Mouse (Mus musculus): ENCODE results near the gene Taok1. TPM values are rescaled to one million over a fixed set of nuclear protein-coding genes. Genes with fewer than 3 reads are reported as not detected.

Taok1 gene
- polyA plus RNA-seq, 1 experiment from 2014 or later = 18.4 TPM

DNA sequence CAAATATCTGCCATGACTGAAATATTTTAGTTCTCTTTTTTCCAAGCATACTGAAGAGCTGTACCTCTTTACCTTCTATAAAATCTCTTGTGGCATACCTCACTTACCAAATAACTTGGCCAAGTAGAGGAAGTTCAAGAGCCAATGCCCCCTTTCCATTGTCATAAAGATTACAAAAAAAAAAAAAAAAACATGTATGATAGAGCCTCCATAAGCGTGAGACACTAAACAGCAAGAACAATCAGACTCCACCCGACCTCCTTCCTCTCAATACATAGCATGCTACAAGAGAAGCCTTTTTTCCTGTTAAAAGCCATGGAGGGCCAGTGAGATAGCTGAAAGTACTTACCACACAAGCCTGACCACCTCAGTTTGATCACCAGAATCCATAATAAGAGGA, 16.2 kb downstream of the Taok1 start:
- H3K27ac ChIP-seq (ENCODE audit: low read length) = no peak overlapping the region
- no peaks in the 10 kb centered on the region for H3K36me3 ChIP-seq (ENCODE audit: insufficient read depth, low read length)
- H3K9me3 ChIP-seq (ENCODE audit: low read length) = no peaks in the 10 kb centered on the region
- H3K4me3 ChIP-seq (ENCODE audit: low read depth, low read length) = no peak overlapping the region
- 57% methylated on average over 2 of the region's 2 CpGs for WGBS
- H3K4me1 ChIP-seq (ENCODE audit: insufficient read depth, low read depth, low read length) = no peaks in the 10 kb centered on the region
- no peak for ATAC-seq
- H3K27me3 ChIP-seq (replicated peaks; ENCODE audit: insufficient read depth, low read length) = no peaks in the 10 kb centered on the region
- no peak overlapping the region for H3K9ac ChIP-seq (replicated peaks; ENCODE audit: low read depth)
- H3K4me2 ChIP-seq (replicated peaks; ENCODE audit: low read depth, low read length) = no peak overlapping the region
- DNase-seq (ENCODE audit: low spot score) = no peak
- TF ChIP-seq CTCF (IDR thresholded peaks at IDR 0.05) (no peak), EP300 (IDR thresholded peaks at IDR 0.05) (no peak)

- no peaks in the 10 kb centered on the region for H3K4me1 ChIP-seq (ENCODE audit: insufficient read depth, low read depth, low read length)
- no peak for ATAC-seq
- no peaks in the 10 kb centered on the region for H3K9me3 ChIP-seq (ENCODE audit: low read length)
These were observed 16.8 kb downstream of the Taok1 start for GRCm38 (mm10) chr11:77590801-77591200.

DNA sequence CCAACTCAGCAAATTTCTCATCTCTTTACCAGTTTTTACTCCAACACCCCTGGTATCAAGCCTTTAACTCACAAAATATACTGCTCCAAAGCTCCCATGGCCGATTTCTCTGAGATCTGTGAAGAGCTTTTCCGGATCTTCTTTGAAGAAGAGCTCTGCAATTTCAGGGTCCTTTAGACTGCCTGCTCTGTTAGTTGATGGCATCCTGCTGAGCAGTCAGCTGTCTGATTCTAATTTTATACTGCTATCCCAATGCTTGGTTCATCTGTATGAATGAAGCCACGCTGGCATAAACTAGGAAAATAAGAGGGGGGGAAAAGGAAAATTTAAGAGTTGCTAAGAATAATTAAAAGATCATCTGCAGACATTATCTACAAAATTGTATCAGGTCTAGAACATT, 22.4 kb downstream of the Taok1 start:
- WGBS = 89% methylated on average over 3 of the region's 3 CpGs
- H3K36me3 ChIP-seq (ENCODE audit: insufficient read depth, low read length) = peaks cover 17% of the 10 kb centered on the region; the same call in 1 of the 2 replicates
- no peaks in the 10 kb centered on the region for H3K9me3 ChIP-seq (ENCODE audit: low read length)
- TF ChIP-seq EP300 (IDR thresholded peaks at IDR 0.05) (no peak), CTCF (IDR thresholded peaks at IDR 0.05) (no peak)
- no peak overlapping the region for H3K4me3 ChIP-seq (ENCODE audit: low read depth, low read length)
- H3K4me1 ChIP-seq (ENCODE audit: insufficient read depth, low read depth, low read length) = no peaks in the 10 kb centered on the region
- no peak for DNase-seq (ENCODE audit: low spot score)
- no peak for ATAC-seq
- H3K27ac ChIP-seq (ENCODE audit: low read length) = no peak overlapping the region
- H3K27me3 ChIP-seq (replicated peaks; ENCODE audit: insufficient read depth, low read length) = no peaks in the 10 kb centered on the region
- no peak overlapping the region for H3K9ac ChIP-seq (replicated peaks; ENCODE audit: low read depth)
- no peak overlapping the region for H3K4me2 ChIP-seq (replicated peaks; ENCODE audit: low read depth, low read length)

More at GRCm38 (mm10) chr11:77590801-77591200, 16.8 kb downstream of the Taok1 start:
- 95% methylated on average over 2 of the region's 2 CpGs for WGBS
- Histone ChIP-seq H3K27me3 (replicated peaks; ENCODE audit: insufficient read depth, low read length) (no peaks in the 10 kb centered on the region), H3K4me2 (replicated peaks; ENCODE audit: low read depth, low read length) (no peak overlapping the region), H3K27ac (ENCODE audit: low read length) (no peak overlapping the region), H3K4me3 (ENCODE audit: low read depth, low read length) (no peak overlapping the region), H3K36me3 (ENCODE audit: insufficient read depth, low read length) (no peaks in the 10 kb centered on the region), H3K9ac (replicated peaks; ENCODE audit: low read depth) (no peak overlapping the region)
- TF ChIP-seq CTCF (IDR thresholded peaks at IDR 0.05) (no peak), EP300 (IDR thresholded peaks at IDR 0.05) (no peak)
- DNase-seq (ENCODE audit: low spot score) = no peak

DNA sequence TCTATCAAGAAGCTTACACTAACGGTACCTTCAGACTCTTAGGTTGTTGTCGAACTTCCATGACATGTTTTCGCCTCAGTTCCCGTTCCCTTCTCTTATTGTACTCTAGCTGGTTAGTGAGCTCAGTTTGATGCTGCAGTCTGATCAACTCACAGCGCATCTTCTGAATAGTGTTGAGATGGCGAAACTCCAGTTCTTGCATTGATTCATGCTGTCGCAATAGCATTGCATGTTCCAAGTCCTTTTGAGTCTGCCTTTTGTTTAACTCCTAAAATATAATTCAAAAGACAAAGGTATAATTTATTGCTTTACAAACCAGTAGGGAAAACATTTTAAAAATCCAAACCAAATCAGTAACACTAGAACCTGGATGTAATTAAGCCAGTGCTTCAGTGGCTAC, 62.4 kb downstream of the Taok1 start:
- Histone ChIP-seq H3K4me3 (ENCODE audit: low read depth, low read length) (no peak overlapping the region), H3K27me3 (replicated peaks; ENCODE audit: insufficient read depth, low read length) (no peaks in the 10 kb centered on the region), H3K27ac (ENCODE audit: low read length) (no peak overlapping the region), H3K9ac (replicated peaks; ENCODE audit: low read depth) (no peak overlapping the region), H3K9me3 (ENCODE audit: low read length) (no peaks in the 10 kb centered on the region), H3K36me3 (ENCODE audit: insufficient read depth, low read length) (peaks cover 37% of the 10 kb centered on the region), H3K4me2 (replicated peaks; ENCODE audit: low read depth, low read length) (no peak overlapping the region), H3K4me1 (ENCODE audit: insufficient read depth, low read depth, low read length) (no peaks in the 10 kb centered on the region)
- 91% methylated on average over 7 of the region's 7 CpGs for WGBS
- TF ChIP-seq CTCF (IDR thresholded peaks at IDR 0.05) (no peak), EP300 (IDR thresholded peaks at IDR 0.05) (no peak)
- no peak for ATAC-seq
- DNase-seq (ENCODE audit: low spot score) = no peak

DNA sequence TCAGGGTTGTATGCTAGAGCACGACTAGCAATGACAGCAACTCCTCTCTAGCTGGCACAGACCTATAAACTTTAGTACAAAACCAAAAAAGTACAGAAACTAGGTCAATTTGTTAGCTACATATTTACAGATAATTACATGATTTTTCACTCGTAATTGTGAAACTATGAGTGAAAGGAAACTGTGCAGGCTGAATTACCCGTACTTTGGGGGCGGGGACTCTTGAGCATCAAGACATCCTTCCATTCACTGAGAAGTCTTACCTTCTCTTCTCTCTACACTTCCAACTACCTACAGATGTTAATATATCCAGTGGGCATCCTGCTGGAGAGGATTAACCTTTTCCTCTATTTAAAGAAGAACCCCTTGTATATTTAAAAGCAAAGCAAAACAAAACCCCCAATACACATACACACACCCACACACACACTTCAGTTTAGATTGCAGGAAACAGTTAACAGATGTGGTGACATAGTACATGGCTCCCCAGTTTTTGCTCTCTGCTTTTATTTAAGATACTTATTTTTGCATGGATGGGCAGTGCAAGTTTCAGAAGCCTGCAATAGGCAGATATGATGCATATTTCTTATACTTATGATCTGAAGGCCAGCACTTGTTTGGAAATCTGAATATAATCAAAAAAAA, 75.3 kb downstream of the Taok1 start:
- no peaks in the 10 kb centered on the region for H3K4me1 ChIP-seq (ENCODE audit: insufficient read depth, low read depth, low read length)
- ATAC-seq (no peak), DNase-seq (ENCODE audit: low spot score) (no peak)
- H3K27ac ChIP-seq (ENCODE audit: low read length) = no peak overlapping the region
- H3K9me3 ChIP-seq (ENCODE audit: low read length) = no peaks in the 10 kb centered on the region
- 79% methylated on average over 4 of the region's 4 CpGs for WGBS
- H3K4me2 ChIP-seq (replicated peaks; ENCODE audit: low read depth, low read length) = no peak overlapping the region
- H3K36me3 ChIP-seq (ENCODE audit: insufficient read depth, low read length) = no peaks in the 10 kb centered on the region; the same call in 1 of the 2 replicates
- no peaks in the 10 kb centered on the region for H3K27me3 ChIP-seq (replicated peaks; ENCODE audit: insufficient read depth, low read length)
- TF ChIP-seq CTCF (IDR thresholded peaks at IDR 0.05) (no peak), EP300 (IDR thresholded peaks at IDR 0.05) (no peak)
- H3K4me3 ChIP-seq (ENCODE audit: low read depth, low read length) = no peak overlapping the region
- no peak overlapping the region for H3K9ac ChIP-seq (replicated peaks; ENCODE audit: low read depth)

DNA sequence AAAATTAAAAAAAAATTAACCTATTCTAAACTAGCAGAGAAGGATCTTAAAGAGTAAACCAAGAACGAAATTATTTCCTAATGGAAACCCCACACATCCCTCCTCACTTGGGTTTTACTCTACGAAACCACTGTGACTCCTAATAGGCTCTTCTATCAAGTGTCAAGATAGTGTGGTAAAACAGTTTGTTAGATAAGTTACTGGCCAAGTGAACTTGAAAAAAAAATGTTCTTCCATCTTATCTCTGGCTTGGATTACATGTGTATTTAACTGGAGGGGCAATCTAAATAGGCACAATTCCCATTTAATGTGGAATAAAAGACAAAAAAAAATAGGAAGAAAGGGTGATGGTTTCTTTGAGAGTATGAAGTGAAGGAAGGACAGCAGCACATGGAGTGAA, 76.8 kb downstream of the Taok1 start:
- ATAC-seq (no peak), DNase-seq (ENCODE audit: low spot score) (no peak)
- no peaks in the 10 kb centered on the region for H3K27me3 ChIP-seq (replicated peaks; ENCODE audit: insufficient read depth, low read length)
- 66% methylated on average over 2 of the region's 2 CpGs for WGBS
- H3K27ac ChIP-seq (ENCODE audit: low read length) = no peak overlapping the region
- no peaks in the 10 kb centered on the region for H3K4me1 ChIP-seq (ENCODE audit: insufficient read depth, low read depth, low read length)
- TF ChIP-seq CTCF (IDR thresholded peaks at IDR 0.05) = no peak
- TF ChIP-seq EP300 (IDR thresholded peaks at IDR 0.05) = no peak
- H3K36me3 ChIP-seq (ENCODE audit: insufficient read depth, low read length) = no peaks in the 10 kb centered on the region; the same call in 1 of the 2 replicates
- H3K4me3 ChIP-seq (ENCODE audit: low read depth, low read length) = no peak overlapping the region
- no peak overlapping the region for H3K9ac ChIP-seq (replicated peaks; ENCODE audit: low read depth)
- no peak overlapping the region for H3K4me2 ChIP-seq (replicated peaks; ENCODE audit: low read depth, low read length)
- H3K9me3 ChIP-seq (ENCODE audit: low read length) = no peaks in the 10 kb centered on the region

Data from lung, postnatal 0 days (tissue).